ENCODE assay signal across 11 mouse cellular contexts in the genomic region with DNA sequence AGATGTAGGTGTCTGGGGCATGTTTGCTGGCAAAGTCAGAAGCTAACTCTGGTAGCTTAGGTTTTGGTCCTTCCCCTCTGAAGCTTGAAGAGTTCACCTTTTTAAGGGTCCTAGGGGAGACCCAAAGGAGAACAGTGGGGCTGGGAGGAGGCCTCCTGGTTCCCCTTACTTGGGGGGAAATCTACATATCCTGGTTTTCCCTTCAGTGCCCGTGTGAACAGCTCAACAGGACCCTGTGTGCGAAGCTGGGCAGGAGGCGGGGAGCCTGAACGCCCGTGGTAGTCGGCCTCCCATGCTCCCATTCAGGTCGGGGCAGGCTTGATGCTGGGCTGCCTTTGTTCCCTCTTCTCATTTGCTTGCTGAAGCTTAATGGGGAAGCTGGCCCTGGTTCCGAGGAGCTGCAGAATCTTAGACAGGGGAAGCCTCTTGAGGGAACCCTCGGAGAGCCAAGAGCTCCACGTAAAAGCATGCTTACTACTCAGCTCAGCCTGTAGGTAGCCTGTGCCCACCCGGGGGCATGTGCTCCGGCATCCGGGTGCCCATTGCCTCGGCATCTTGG. TPM values are rescaled to one million over a fixed set of nuclear protein-coding genes. Genes with fewer than 3 reads are reported as not detected.
DNase-seq lines count a peak whose midpoint lies in the region; ATAC-seq and TF ChIP-seq lines count a peak whose summit lies in the region.
"Had no signal": no experiment of that assay in that cellular context is flagged by ENCODE, and none has a peak within 500 bp of the region (broad histone marks: within the 10 kb centered on the region; RNA-seq: fewer than 3 reads in every experiment).

No protein-coding gene starts in this region.

- no peak overlapping the region for H3K4me2 ChIP-seq in liver, embryonic 12.5 days
- H3K4me2 ChIP-seq in forebrain, embryonic 11.5 days (ENCODE audit: low read depth, low read length, severe bottlenecking) = no peak overlapping the region
- 0 out of 2 replicates have a peak overlapping the region, but pooled peaks have one; percentile 18 for H3K4me2 ChIP-seq in hindbrain, embryonic 15.5 days

- no peak overlapping the region for H3K4me3 ChIP-seq in liver, embryonic 12.5 days
- no peak overlapping the region for H3K4me3 ChIP-seq in forebrain, embryonic 11.5 days (ENCODE audit: low read depth, low read length)
- H3K4me3 ChIP-seq in hindbrain, embryonic 15.5 days = no peak overlapping the region
- no peak overlapping the region for H3K4me3 ChIP-seq in olfactory bulb, adult 2 months (ENCODE audit: insufficient read depth, low read depth, low read length)

- H3K9me3 ChIP-seq in liver, embryonic 12.5 days (replicated peaks) = no peaks in the 10 kb centered on the region
- H3K9me3 ChIP-seq in forebrain, embryonic 11.5 days (ENCODE audit: control insufficient read depth, low read length) = no peaks in the 10 kb centered on the region
- no peaks in the 10 kb centered on the region for H3K9me3 ChIP-seq in hindbrain, embryonic 15.5 days
- H3K9me3 ChIP-seq: G1E had no signal

- H3K36me3 ChIP-seq in liver, embryonic 12.5 days = peaks cover 19% of the 10 kb centered on the region
- H3K36me3 ChIP-seq in forebrain, embryonic 11.5 days (ENCODE audit: control insufficient read depth, insufficient read depth, low read length) = no peaks in the 10 kb centered on the region; the same call in 1 of the 2 replicates
- peaks cover 11% of the 10 kb centered on the region; the same call in 1 of the 2 replicates for H3K36me3 ChIP-seq in hindbrain, embryonic 15.5 days

- no peak for TF ChIP-seq CTCF in olfactory bulb, adult 2 months (IDR thresholded peaks at IDR 0.05; ENCODE audit: insufficient read depth, low read depth, low read length)

- 63% methylated on average over 14 of the region's 14 CpGs for WGBS in liver, embryonic 12.5 days (ENCODE audit: insufficient replicate concordance)
- 29% methylated on average over 14 of the region's 14 CpGs for WGBS in forebrain, embryonic 11.5 days
- 27% methylated on average over 14 of the region's 14 CpGs for WGBS in hindbrain, embryonic 15.5 days
- WGBS in olfactory bulb, adult 2 months = 45% methylated on average over 14 of the region's 14 CpGs

- DNase-seq in liver = no peak
- peak; percentile 74 for DNase-seq in forebrain, embryonic 11.5 days (ENCODE audit: low spot score)
- DNase-seq in cerebellum, adult 11-12 months = no peak
- DNase-seq in cerebellum, postnatal 4 days (ENCODE audit: low spot score in 2 of 2) = no peak
- DNase-seq: adrenal gland, postnatal 36 days; lung, postnatal 4 days had no signal

- no peaks in the 10 kb centered on the region for H3K27me3 ChIP-seq in liver, embryonic 12.5 days (replicated peaks)
- H3K27me3 ChIP-seq in forebrain, embryonic 11.5 days (ENCODE audit: control insufficient read depth, insufficient read depth, low read length) = no peaks in the 10 kb centered on the region
- H3K27me3 ChIP-seq in hindbrain, embryonic 15.5 days = no peaks in the 10 kb centered on the region

- no peak overlapping the region for H3K9ac ChIP-seq in liver, embryonic 12.5 days
- H3K9ac ChIP-seq in forebrain, embryonic 11.5 days (ENCODE audit: low read length) = peak overlapping the region; percentile 43; the same call in 1 of the 2 replicates
- peak overlapping the region; percentile 13; the same call in 1 of the 2 replicates for H3K9ac ChIP-seq in hindbrain, embryonic 15.5 days

- peaks cover 89% of the 10 kb centered on the region for H3K4me1 ChIP-seq in liver, embryonic 12.5 days
- peaks cover 38% of the 10 kb centered on the region for H3K4me1 ChIP-seq in forebrain, embryonic 11.5 days (replicated peaks; ENCODE audit: control insufficient read depth, insufficient read depth, low read length)
- peaks cover 79% of the 10 kb centered on the region for H3K4me1 ChIP-seq in hindbrain, embryonic 15.5 days (replicated peaks)
- H3K4me1 ChIP-seq in olfactory bulb, adult 2 months (ENCODE audit: control insufficient read depth, insufficient read depth, low read length) = peaks cover 71% of the 10 kb centered on the region

- ATAC-seq in liver, embryonic 12.5 days = no peak
- ATAC-seq in forebrain, embryonic 11.5 days (replicated peaks; ENCODE audit: low FRiP score) = peak; percentile 62; the same call in 1 of the 2 replicates
- ATAC-seq in hindbrain, embryonic 15.5 days (ENCODE audit: low FRiP score, low read depth) = peak; percentile 27
- ATAC-seq in erythroblast, adult 5-6 weeks (replicated peaks; ENCODE audit: low FRiP score, poor library complexity, severe bottlenecking) = no peak

- TF ChIP-seq POLR2A in olfactory bulb, adult 2 months (IDR thresholded peaks at IDR 0.05; ENCODE audit: insufficient read depth, low read depth, low read length) = no peak

- peak overlapping the region; percentile 56 for H3K27ac ChIP-seq in liver, embryonic 12.5 days
- peak overlapping the region; percentile 57 for H3K27ac ChIP-seq in forebrain, embryonic 11.5 days (ENCODE audit: low read depth, low read length)
- H3K27ac ChIP-seq in hindbrain, embryonic 15.5 days (replicated peaks) = peak overlapping the region; percentile 86
- H3K27ac ChIP-seq in olfactory bulb, adult 2 months (ENCODE audit: insufficient read depth, low read depth, low read length) = peak overlapping the region; percentile 66

RNA-seq across cellular contexts. Expression of a gene that starts 30.2 kb away (rescaled TPM):
- 14.4 and 15.1 TPM in 2 replicates for polyA plus RNA-seq in liver, embryonic 12.5 days (2016; fragmentation: Nextera tagmentation; extraction: Ambion mirVana)
- 15.5 and 16.6 TPM in 2 replicates for polyA plus RNA-seq in forebrain, embryonic 11.5 days (2014; fragmentation: Nextera tagmentation; extraction: Ambion mirVana)
- polyA plus RNA-seq in hindbrain, embryonic 15.5 days (2015; fragmentation: Nextera tagmentation; extraction: Ambion mirVana) = 31.6 and 33.4 TPM in 2 replicates
- polyA plus RNA-seq in olfactory bulb, adult 2 months (2012; ENCODE audit: insufficient read depth, insufficient read length, low replicate concordance, missing spikeins) = not detected in 2 replicates
- total RNA-seq in erythroblast, adult 5-6 weeks (2015; ENCODE audit: low replicate concordance) = 3.3 and 7.3 TPM in 2 replicates
- 8.4 and 11.0 TPM in 2 replicates for total RNA-seq in erythroblast, adult 5-6 weeks (2017; ENCODE audit: low replicate concordance)

RNA-seq across cellular contexts. Expression of a gene that starts 54.1 kb away (rescaled TPM):
- polyA plus RNA-seq in liver, embryonic 12.5 days (2016; fragmentation: Nextera tagmentation; extraction: Ambion mirVana) = 0.11 and 0.25 TPM in 2 replicates
- 7.3 and 7.9 TPM in 2 replicates for polyA plus RNA-seq in forebrain, embryonic 11.5 days (2014; fragmentation: Nextera tagmentation; extraction: Ambion mirVana)
- 1.4 and 1.6 TPM in 2 replicates for polyA plus RNA-seq in hindbrain, embryonic 15.5 days (2015; fragmentation: Nextera tagmentation; extraction: Ambion mirVana)
- polyA plus RNA-seq in olfactory bulb, adult 2 months (2012; ENCODE audit: insufficient read depth, insufficient read length, low replicate concordance, missing spikeins) = not detected in 2 replicates
- 0.38 and 1.5 TPM in 2 replicates for total RNA-seq in erythroblast, adult 5-6 weeks (2015; ENCODE audit: low replicate concordance)
- total RNA-seq in erythroblast, adult 5-6 weeks (2017; ENCODE audit: low replicate concordance) = 0.60 and 0.98 TPM in 2 replicates

Comparison
In these comparisons a context has a peak if more than half of its experiments do, and no peak if none do; other contexts are left out.
1. ATAC-seq: peak in forebrain, embryonic 11.5 days (single experiment) and hindbrain, embryonic 15.5 days (single experiment); none in liver, embryonic 12.5 days (single experiment) and erythroblast, adult 5-6 weeks (single experiment).
2. RNA of a gene that starts 30.2 kb away (polyA plus RNA-seq): 31.6 to 33.4 TPM in hindbrain, embryonic 15.5 days, 15.5 to 16.6 TPM in forebrain, embryonic 11.5 days and 14.4 to 15.1 TPM in liver, embryonic 12.5 days; not detected in olfactory bulb, adult 2 months; every median in the first group is over 10 times any median in the second.
3. Peak in every context shown above with its lines, with median percentiles within 50 percentile points of each other: H3K27ac ChIP-seq.